Mouse (Mus musculus): ENCODE results near the gene Sstr3. TPM values are rescaled to one million over a fixed set of nuclear protein-coding genes. Genes with fewer than 3 reads are reported as not detected.

Sstr3 gene
- polyA plus RNA-seq, 1 experiment = not detected

DNA sequence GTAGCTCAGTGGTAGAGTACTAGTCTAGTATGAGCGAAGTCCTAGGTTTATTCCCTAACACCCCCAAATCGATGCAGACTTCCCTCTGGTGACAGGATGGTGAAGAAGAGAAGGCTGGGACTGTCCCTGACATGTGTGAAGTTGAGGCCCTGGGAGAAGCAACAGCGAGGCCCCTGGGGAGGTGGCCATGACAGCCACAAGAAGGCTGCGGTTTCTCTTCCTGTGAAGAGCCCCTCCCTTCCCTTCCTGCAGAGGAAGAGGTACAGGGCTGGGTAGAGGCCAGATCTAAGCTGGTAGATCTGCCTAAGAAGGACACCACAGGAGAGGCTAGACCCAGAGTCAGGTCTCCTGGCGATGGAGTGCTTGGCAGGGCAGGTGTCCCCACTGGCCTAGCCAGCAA is 19.5 kb upstream of the Sstr3 start:
- TF ChIP-seq CTCF (IDR thresholded peaks at IDR 0.05; ENCODE audit: borderline replicate concordance, insufficient read depth, low read length) (no peak), POLR2A (IDR thresholded peaks at IDR 0.05; ENCODE audit: low read depth, low read length) (no peak)
- H3K4me3 ChIP-seq (ENCODE audit: insufficient read depth, low read length) = no peak overlapping the region

DNA sequence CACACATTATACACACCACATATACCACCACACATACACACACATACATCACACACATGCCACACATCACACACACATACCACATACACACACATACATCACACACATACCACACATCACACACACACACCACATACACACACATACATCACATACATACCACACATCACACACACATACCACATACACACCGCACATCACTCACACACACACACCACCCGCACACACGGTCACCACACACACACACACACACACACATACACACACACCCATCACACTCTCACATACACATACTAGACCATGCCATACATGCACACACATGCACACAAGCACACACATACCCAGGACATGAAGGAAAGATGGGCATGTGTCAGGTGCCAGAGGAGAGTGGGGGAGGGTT is 18.9 kb upstream of the Sstr3 start:
- Histone ChIP-seq H3K27ac (ENCODE audit: insufficient read depth, low read length) (no peak overlapping the region), H3K4me1 (ENCODE audit: control insufficient read depth, insufficient read depth, low read length) (no peaks in the 10 kb centered on the region), H3K4me3 (ENCODE audit: insufficient read depth, low read length) (no peak overlapping the region)
- TF ChIP-seq POLR2A (IDR thresholded peaks at IDR 0.05; ENCODE audit: low read depth, low read length) (no peak), CTCF (IDR thresholded peaks at IDR 0.05; ENCODE audit: borderline replicate concordance, insufficient read depth, low read length) (no peak)

More for the DNA sequence above, 19.5 kb upstream of the Sstr3 start:
- H3K4me1 ChIP-seq (ENCODE audit: control insufficient read depth, insufficient read depth, low read length) = no peaks in the 10 kb centered on the region
- H3K27ac ChIP-seq (ENCODE audit: insufficient read depth, low read length) = no peak overlapping the region

DNA sequence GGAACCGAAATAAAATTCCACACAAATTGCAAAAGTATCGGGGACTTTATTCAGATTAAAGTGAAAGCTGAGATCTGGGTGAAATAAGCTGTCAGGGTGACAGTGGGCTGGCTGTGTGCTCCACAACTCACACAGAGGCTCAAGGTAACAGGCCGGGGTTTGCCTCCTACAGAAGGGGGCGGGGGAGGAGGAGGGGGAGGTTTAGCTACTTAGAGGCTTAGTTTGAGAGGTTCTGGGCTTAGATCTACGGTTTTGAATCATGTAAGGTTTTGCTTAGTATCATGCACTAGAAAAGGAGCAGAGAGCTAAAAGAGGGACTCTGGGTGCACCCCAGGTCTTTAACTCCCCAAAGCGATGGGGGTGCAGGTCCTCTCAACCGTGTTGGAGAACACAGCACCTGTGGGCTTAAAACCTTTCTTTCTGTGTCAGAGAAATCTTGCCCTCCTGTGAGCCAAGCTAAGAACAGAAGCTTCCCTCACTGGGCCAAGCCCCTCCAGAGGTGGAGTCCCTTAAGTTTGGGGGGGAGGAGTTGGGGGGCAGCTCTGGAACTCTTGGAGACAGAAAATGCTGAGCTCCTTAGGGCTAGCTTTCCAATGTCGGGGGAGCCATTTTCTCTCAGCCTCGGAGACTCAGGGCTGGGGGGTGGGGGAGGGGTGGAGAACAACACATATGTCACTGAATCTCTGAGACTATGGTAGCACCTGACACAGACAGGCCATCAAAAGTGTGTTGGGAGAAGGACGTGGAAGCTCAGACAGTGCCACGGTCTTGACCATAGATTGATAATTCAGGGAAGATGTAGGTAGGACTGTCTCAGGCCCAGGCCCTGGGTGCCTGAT is 14.9 kb upstream of the Sstr3 start:
- TF ChIP-seq CTCF (IDR thresholded peaks at IDR 0.05; ENCODE audit: borderline replicate concordance, insufficient read depth, low read length) = no peak
- no peak for TF ChIP-seq POLR2A (IDR thresholded peaks at IDR 0.05; ENCODE audit: low read depth, low read length)
- no peak overlapping the region for H3K4me3 ChIP-seq (ENCODE audit: insufficient read depth, low read length)
- no peaks in the 10 kb centered on the region for H3K4me1 ChIP-seq (ENCODE audit: control insufficient read depth, insufficient read depth, low read length)
- no peak overlapping the region for H3K27ac ChIP-seq (ENCODE audit: insufficient read depth, low read length)

DNA sequence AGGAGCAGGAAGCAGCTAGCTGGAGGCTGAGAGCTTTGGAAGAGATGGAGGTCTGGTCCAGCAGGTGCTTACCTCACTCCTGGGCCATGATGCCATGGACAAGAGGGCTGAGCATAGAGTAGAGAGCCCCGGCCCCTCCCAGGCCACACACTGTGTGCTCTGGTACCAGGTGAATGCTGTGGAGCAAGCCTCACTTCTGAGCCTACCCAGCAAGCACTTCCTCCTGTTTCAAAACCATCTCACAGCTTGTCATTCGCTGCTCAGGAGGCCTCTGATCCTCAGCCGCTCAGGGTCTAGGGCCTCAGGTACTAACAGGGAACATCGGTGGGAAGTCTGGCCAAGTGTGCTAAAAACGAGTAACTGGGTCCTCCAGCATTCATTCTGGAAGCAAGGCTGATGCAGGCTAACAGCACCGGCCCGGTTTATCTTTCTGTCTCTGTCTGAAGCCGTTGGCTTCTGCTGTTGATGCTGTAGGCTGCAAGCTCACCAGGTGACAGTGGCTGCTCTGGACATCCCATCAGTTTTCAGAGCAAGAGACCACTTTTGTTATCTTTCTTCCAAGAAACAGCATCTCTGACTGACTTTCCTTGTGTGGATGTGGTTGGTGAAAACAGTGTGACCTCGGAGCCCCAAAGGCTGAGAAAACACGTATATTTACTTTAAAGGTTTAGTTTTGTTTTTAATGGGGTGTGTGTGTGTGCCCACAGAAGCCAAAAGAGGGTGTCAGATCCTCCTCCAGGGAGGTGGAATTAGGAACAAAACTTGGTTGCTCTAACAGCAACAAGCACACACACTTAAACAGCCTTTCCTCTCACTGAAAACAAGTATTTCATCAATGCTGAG is 13.4 kb upstream of the Sstr3 start:
- TF ChIP-seq POLR2A (IDR thresholded peaks at IDR 0.05; ENCODE audit: low read depth, low read length) = no peak
- no peak for TF ChIP-seq CTCF (IDR thresholded peaks at IDR 0.05; ENCODE audit: borderline replicate concordance, insufficient read depth, low read length)
- H3K27ac ChIP-seq (ENCODE audit: insufficient read depth, low read length) = no peak overlapping the region
- H3K4me3 ChIP-seq (ENCODE audit: insufficient read depth, low read length) = no peak overlapping the region
- H3K4me1 ChIP-seq (ENCODE audit: control insufficient read depth, insufficient read depth, low read length) = no peaks in the 10 kb centered on the region

DNA sequence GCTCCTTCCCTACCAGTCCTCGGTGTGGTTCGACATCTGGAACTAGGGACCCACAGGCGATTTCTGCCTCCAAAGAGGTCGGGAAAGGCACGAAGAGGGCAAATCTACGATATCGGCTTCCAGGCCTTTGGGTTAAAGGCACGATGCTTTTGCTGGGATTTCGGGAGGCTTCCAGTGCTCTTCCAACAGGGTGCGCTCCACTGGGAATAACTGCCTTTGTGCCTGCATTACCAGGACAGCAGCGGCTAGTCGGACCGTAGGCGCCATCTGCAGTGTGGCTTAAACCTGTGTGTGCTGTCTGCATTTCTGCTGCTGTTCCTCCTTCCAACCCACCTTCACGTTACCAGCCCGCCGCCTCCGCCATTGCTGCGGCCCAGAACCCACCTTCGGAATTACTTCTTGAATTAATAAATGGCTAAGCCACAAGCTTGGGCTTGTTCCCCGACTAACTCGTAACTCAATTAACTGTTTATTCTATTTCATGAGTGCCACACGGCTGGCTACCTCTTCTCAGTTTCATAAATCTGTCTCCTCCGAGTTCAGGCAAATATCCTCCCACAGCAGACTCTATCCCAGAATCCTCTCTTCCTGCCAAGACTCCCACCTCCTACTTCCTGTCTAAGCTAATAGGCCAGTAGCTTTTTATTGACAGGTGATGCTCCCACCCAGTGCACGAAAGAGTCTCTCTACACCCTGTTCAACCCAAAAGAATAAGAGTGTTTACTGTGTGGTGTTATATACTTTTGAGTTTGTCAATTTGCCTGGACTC is 10.2 kb upstream of the Sstr3 start:
- Histone ChIP-seq H3K4me1 (ENCODE audit: control insufficient read depth, insufficient read depth, low read length) (no peaks in the 10 kb centered on the region), H3K4me3 (ENCODE audit: insufficient read depth, low read length) (no peak overlapping the region), H3K27ac (ENCODE audit: insufficient read depth, low read length) (no peak overlapping the region)
- TF ChIP-seq POLR2A (IDR thresholded peaks at IDR 0.05; ENCODE audit: low read depth, low read length) (no peak), CTCF (IDR thresholded peaks at IDR 0.05; ENCODE audit: borderline replicate concordance, insufficient read depth, low read length) (no peak)

DNA sequence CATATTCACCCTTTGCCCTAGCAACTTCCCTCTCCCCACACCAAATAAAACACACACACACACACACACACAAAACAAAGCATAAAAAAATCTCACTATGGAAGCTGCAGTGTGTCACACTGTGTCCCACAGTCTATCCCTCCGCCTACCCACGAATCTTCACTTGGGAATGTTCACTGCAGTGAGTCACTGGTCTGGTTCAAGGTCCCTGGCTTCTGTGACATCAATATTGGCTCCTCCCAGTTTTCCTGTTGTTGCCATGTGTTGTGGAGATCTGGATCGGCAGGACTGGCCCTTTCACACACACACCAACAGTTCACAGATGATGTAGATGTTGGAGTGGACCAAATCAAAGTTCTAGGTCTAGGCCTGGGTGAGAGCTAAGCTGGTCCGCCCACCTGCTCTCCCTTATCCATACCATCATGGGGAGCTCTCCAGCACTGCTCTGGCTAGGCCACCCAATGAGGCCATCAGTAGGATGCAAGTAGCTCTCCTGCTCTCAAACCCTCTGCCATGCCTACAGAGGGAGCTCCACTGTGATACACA is 4.8 kb upstream of the Sstr3 start:
- TF ChIP-seq POLR2A (IDR thresholded peaks at IDR 0.05; ENCODE audit: low read depth, low read length) = no peak
- no peak for TF ChIP-seq CTCF (IDR thresholded peaks at IDR 0.05; ENCODE audit: borderline replicate concordance, insufficient read depth, low read length)
- no peak overlapping the region for H3K4me3 ChIP-seq (ENCODE audit: insufficient read depth, low read length)
- H3K27ac ChIP-seq (ENCODE audit: insufficient read depth, low read length) = no peak overlapping the region
- H3K4me1 ChIP-seq (ENCODE audit: control insufficient read depth, insufficient read depth, low read length) = peaks cover 9% of the 10 kb centered on the region

DNA sequence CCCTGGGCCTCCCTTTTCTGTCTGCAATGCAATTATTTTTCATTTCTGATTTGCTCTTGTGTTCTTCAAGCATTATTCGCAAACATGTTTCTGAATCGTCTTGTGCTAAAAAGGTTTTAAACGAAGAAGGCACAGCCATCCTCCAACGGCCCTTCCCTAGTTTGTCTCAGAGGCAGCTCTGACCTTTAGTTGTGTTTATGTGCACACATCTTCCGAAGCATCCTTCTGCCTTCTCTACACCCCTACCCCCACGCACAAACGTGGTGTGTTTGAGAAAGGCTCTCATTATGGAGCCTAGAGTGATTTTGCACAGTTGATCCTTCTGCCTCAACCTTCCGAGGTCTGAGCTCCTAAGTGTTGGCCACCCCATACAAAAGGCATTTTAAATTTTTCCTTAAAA is 4.2 kb upstream of the Sstr3 start:
- TF ChIP-seq CTCF (IDR thresholded peaks at IDR 0.05; ENCODE audit: borderline replicate concordance, insufficient read depth, low read length) = no peak
- Histone ChIP-seq H3K4me1 (ENCODE audit: control insufficient read depth, insufficient read depth, low read length) (peaks cover 9% of the 10 kb centered on the region), H3K4me3 (ENCODE audit: insufficient read depth, low read length) (no peak overlapping the region), H3K27ac (ENCODE audit: insufficient read depth, low read length) (no peak overlapping the region)

DNA sequence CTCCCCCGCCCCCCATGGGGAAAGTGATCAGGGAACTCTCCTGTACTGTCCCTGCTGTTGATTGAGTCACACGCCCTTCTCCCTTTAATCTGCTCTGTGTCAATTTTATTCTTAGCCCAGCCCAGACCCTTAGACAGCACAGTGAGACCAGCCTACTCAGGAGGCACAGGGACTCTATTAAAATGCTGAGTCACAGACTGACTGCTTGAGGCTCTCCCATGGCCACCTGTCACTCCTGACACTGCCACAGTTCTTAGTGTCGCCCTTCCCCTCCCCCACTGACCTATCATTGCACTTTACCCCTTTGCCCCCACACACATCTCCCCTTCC is 3.8 kb upstream of the Sstr3 start:
- no peak overlapping the region for H3K4me3 ChIP-seq (ENCODE audit: insufficient read depth, low read length)
- no peak for TF ChIP-seq POLR2A (IDR thresholded peaks at IDR 0.05; ENCODE audit: low read depth, low read length)
- TF ChIP-seq CTCF (IDR thresholded peaks at IDR 0.05; ENCODE audit: borderline replicate concordance, insufficient read depth, low read length) = no peak
- H3K4me1 ChIP-seq (ENCODE audit: control insufficient read depth, insufficient read depth, low read length) = peaks cover 9% of the 10 kb centered on the region
- H3K27ac ChIP-seq (ENCODE audit: insufficient read depth, low read length) = no peak overlapping the region

Measured in embryonic fibroblast, embryonic 13.5 days (primary cell).